Mouse (Mus musculus) frontal cortex, postnatal 10 days (tissue): ENCODE results near the gene Tmem82.
"Not testable (repeated sequence)": the region's sequence is repeated elsewhere in the genome, so short reads cannot be mapped to it uniquely, and the experiment has no call there.

Source experiments
- DNase-seq, 2 experiments: peaks; one replicate each; pipeline ENCODE4 v3.0.0; 2022; ENCODE audit warnings: low spot score in 2 of 2, mixed read lengths in 1 of 2

The Tmem82 gene

GRCm38 (mm10) chr4:141574789-141575702 is 43.4 kb downstream of the Tmem82 start:
- peak in 1 of 2 experiments; percentile 80 for DNase-seq

GRCm38 (mm10) chr4:141573359-141573966 is 45.0 kb downstream of the Tmem82 start:
- no peak for DNase-seq

- no peak for DNase-seq
Measured at GRCm38 (mm10) chr4:141572668-141573358, 45.6 kb downstream of the Tmem82 start.

GRCm38 (mm10) chr4:141571934-141572333 is 46.5 kb downstream of the Tmem82 start:
- DNase-seq: no peak

GRCm38 (mm10) chr4:141571337-141571739 is 47.1 kb downstream of the Tmem82 start:
- no peak for DNase-seq

- DNase-seq: no peak
Measured at GRCm38 (mm10) chr4:141570821-141571220, 47.6 kb downstream of the Tmem82 start.

GRCm38 (mm10) chr4:141570004-141570403 is 48.4 kb downstream of the Tmem82 start:
- DNase-seq: no peak

- no peak for DNase-seq
Measured at GRCm38 (mm10) chr4:141568966-141569365, 49.5 kb downstream of the Tmem82 start.

GRCm38 (mm10) chr4:141567174-141567573 is 51.3 kb downstream of the Tmem82 start:
- DNase-seq: not testable (repeated sequence)

GRCm38 (mm10) chr4:141566187-141566586 is 52.2 kb downstream of the Tmem82 start:
- DNase-seq: no peak

GRCm38 (mm10) chr4:141565325-141565724 is 53.1 kb downstream of the Tmem82 start:
- DNase-seq: no peak

GRCm38 (mm10) chr4:141564660-141565059 is 53.8 kb downstream of the Tmem82 start:
- no peak for DNase-seq

GRCm38 (mm10) chr4:141564209-141564608 is 54.2 kb downstream of the Tmem82 start:
- DNase-seq: no peak
